Mouse (Mus musculus): Measurements from ENCODE around the gene Spaca7. TPM values are rescaled to one million over a fixed set of nuclear protein-coding genes. Genes with fewer than 3 reads are reported as not detected.

The Spaca7 gene
- polyA plus RNA-seq (2012): not detected in 2 replicates

DNA sequence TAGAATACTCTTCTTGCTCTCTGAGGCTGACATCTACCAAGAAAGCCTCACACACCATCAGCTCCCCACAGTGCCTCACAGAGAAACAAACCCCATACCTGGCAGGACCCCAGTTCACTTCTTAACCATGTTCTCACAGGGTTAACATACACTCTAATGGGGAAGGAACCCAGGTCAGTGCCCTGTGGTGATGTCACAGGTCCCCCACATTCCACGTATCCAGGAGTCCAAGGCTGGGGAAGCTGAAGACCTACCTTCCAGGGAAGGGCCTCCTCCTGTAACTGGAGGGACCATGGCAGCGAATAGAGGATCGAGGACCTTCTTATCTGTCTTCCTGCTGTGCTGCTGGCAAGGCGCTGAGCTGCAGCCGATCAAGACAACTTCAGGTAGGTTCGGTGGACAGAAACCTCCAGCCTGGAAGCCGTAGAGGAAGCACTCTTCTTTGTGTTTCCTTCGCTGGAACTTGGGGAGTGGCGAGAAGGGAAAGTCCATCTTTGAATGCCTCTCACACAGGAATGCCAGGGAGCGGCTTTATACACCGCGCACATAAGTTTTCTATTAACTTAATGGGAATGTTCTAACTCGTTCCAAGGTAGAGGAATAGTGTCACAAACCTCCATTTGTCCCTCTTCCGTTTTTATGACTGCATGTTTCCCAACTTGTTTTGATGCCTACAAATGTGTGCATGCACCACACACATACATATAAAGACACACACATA, at the start of gene Spaca7:
Gene Spaca7, plus strand, starts transcription at position 216 of the 721 bp plus-strand sequence.
- TF ChIP-seq GATA1 (IDR thresholded peaks at IDR 0.05; ENCODE audit: low read length): no peak

DNA sequence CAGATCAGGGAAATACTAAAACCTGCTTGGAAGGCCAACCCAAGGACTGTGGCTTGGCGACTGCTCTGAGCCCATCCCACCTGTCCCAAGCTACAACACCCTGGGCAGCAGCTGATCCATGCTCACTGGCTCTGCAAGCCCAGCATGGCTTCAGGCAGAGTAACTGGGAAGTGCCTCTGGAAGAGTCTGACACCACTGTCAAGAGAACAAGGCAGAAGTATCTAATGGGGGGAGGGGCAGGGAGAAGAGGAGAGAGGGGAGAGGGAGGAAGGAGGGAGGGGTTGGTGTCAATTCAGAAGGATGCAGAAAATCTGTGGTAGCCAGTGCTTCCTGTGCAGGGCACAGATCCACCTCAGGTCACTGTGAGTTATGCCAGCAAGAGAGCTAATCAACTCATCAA, 48.5 kb upstream of the Spaca7 start:
- TF ChIP-seq GATA1 (IDR thresholded peaks at IDR 0.05; ENCODE audit: low read length): no peak

DNA sequence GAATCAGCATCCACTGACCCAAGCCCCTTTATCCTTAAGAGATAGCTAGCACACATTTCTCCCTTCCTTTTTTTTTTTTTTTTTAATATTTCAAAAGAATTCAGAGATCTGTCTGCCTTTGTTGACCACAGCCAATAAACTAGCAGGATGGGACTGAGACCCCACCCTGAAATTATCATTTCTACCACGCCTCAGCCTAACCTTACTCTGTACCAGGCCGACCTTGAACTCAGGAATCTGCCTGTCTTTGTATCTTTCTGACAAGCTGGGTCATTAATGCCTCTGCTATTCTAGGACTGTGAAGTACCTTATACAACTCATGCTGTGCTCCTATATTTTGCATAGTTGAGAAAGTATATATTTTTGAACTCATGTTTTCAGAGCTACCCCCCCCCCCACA, 44.2 kb upstream of the Spaca7 start:
- TF ChIP-seq GATA1 (IDR thresholded peaks at IDR 0.05; ENCODE audit: low read length): no peak

DNA sequence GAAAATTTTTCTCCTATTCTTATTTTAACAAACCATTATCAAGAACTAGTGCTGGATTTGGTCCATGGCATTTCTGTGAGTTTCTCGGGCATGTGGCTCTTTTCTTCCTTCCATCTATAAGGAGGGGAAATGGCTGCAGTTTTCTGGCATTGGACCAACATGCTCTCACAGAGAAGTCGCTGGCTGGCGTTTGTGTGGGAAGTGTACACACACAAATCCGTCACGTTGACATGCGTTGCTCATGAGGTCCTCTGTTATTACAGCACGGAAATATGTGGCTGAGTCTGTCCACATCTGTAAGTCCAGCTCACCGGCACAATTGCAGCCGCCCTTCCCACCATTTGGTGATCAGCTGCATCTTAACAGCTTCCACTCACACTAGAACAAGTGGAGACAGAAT, 37.2 kb upstream of the Spaca7 start:
- TF ChIP-seq GATA1 (IDR thresholded peaks at IDR 0.05; ENCODE audit: low read length): no peak

DNA sequence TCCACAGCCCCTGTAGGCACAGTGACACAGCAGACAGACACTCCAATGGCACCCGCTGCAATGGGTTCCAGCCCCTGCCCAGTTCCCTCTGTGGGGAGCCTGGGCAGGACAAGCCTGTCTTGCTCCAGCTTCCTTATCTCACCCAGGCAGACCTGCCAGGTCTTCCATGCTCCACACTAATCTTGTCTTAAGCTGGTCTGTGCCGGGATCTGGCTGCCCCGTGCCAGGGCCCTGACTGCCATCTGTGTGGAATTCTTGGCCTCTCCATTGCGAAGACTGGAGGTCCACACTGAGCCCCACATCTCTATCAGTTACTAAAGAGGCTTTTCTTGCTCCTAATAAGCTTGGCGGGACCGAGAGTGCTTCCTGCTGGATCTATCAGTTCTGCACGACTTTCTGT, 36.5 kb upstream of the Spaca7 start:
- no peak for TF ChIP-seq GATA1 (IDR thresholded peaks at IDR 0.05; ENCODE audit: low read length)

DNA sequence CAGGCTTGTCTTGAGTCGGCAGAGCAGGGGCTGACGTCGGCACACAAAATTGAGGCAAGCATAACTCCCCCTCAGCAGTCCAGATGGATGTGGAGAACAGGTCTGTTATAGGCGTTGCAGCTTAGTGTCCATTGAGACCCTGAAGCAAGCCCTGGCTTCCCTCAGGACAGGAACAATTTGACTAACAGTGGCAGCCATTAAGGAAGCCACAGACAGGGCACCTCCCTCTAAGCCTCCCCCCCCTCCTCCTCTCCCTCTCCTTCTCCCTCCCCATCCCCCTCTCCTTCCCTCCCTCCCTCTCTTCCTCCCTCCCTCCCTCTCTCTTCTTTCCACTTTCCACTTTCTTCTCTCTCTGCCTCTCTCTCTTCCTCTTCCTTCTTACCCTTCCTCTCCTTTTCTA, 27.6 kb upstream of the Spaca7 start:
- no peak for TF ChIP-seq GATA1 (IDR thresholded peaks at IDR 0.05; ENCODE audit: low read length)

DNA sequence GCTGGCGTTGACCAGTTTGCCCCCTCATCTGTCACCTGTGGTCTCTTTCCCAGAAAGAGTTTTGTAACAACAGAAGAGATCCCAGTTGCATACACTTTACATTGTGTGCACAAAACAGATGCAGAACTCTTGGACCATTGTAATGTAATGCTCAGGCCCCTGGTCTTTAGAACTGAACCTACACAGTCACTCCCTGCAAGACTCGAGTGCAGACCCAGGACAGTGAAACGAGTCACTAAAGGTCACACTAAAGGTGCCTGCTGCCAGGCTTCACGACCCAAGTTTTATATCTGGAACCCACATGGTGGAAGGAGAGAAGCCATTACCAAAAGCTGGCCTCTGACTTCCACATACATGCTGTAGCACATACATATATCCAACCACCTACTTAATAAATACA, 27.2 kb upstream of the Spaca7 start:
- no peak for TF ChIP-seq GATA1 (IDR thresholded peaks at IDR 0.05; ENCODE audit: low read length)

DNA sequence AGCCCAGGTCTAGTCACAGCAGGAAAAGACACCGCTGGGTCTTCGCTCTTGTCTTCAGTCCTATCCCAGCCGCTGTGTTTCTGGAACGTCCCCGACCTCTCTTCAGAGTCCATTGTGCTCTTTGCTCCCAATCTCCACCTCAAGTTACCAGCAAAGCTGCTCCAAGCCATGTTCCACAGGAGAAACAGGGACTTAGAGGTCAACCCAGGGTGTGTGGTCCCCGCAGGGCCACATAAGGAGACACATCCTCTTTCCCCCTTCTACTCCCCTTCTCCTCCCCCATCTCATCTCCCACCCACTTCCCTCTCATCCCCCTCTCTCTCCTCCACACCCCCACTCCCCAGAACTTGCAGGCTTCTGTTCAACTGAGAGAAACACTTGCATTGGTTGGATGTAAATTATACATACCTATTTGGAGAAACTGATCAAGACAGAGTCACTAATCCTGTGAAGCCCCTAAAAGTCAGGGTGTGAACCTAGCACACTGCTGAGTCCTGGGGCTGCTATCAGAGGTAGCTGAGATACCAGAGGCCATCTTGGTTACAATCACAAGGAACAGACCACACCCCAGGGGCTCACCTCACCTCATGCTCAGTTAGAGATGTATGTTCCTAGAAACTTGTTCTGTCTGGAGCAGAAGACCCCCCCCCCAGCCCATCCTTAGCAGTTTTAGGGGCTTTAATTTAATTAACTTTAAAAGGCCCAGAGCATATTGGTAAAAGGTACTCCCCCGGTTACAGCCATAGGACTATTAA, 25.2 kb upstream of the Spaca7 start:
- TF ChIP-seq GATA1 (IDR thresholded peaks at IDR 0.05; ENCODE audit: low read length): no peak

DNA sequence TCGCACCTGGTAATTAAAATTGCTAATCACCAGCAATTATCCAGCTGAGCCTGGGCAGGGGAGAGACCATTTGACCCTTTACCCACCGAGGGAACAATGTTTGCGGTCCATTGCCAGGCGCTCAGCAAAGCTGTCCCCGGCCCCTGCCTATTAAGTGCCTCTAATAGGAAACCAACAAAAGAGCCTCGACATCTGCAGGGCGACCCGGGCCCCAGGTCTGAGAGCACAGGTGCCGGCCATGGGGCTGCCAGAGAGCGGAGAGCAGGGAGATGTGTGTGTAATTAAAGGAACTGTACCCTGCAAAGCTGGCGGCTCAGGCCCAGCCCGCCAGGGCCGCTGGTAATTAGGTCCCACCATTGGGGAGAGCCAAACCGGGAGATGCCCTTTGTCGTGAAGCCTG, 24.6 kb upstream of the Spaca7 start:
- TF ChIP-seq GATA1 (IDR thresholded peaks at IDR 0.05; ENCODE audit: low read length): no peak

DNA sequence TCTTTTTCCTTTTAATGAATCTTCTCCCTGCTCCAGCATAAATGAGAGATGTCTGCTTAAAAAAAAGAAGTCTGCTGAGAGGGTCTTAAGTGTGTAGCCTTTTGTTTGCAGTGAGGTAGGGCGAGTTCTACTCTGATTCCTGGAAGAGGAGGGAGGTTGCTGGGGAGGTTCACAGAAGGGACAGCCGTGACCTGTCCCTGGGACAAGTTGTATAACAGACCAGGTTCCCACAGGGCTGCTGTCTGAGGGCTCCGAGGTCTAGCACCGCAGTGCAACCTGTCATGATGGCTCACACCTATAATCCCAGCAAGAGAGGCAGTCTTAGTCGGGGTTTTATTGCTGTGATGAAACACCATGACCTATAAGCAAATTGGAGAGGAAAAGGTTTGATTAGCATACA, 24.1 kb upstream of the Spaca7 start:
- TF ChIP-seq GATA1 (IDR thresholded peaks at IDR 0.05; ENCODE audit: low read length): no peak

DNA sequence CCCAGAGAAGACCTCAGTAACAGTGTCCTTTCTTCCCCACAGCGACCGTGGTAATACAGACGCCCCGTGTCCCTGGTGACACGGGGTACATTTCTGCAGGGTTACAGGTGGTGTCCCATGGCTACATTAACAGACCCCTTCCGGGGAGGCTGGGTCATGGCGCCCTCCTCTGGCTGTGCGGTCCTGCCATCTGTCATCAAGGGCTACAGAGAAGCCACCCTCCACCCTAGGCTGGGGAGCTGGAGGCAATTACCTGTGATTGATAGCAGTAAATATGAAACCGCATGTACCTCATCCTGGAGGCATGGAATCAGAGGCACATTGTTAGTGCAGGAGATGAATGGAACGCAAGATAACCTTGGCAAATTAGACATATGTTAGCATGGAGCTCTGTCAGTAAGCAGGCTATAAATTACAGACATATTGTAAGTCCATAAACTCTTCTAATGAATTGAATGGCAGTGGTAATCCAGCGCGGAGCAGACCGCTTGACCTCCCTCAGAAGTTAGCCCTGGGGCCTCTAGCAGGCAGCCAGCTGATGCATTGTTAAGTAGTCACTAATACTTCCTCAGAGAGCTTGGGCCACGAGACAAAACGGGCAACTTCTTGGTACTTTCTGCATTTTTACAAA, 17.2 kb upstream of the Spaca7 start:
- no peak for TF ChIP-seq GATA1 (IDR thresholded peaks at IDR 0.05; ENCODE audit: low read length)

DNA sequence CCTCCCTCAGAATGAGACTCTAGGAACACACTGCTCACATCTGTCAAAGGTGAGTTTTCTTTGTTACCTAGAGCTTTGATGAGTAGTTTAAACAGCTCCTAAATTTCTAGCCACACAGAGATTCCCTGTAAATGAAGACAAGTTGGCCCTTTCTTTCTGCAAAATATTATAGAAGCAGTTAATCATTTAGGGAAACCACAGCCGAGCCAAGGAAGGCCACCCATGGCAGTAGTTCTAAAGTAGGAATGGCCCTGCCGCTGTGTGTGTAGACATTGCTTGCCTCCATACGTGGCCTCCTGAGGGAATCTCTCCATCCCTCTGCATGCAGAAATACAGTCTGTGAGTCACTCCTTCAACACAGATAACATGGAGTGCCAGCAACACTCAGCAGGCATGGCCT, 14.0 kb upstream of the Spaca7 start:
- no peak for TF ChIP-seq GATA1 (IDR thresholded peaks at IDR 0.05; ENCODE audit: low read length)

DNA sequence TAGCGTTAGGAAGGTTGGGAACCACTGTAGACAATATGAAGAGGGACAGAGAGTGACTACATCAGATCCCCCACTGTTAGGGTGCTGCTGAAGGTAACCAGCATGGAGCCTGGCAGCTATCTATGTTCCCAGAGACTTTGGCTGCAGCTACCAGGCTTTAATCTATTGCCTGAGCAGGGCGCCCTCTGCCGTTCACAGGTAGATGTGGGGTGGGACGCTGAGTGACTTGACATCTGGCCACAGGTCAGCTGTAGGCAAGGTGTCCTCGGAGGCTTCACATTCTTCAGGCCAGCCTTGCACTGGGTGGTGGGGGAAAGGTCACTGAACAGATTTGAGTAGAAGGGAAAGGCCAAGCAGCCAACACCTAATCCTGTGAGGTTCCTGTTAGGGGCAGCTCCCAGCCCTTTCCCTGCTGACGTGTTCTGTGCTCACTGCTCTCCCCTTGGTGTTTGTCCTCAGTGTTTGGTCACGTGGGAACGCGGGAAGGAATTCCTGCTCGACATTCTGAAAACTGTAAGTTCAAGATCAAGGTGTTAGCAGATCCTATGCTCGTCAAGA, 11.3 kb upstream of the Spaca7 start:
- TF ChIP-seq GATA1 (IDR thresholded peaks at IDR 0.05; ENCODE audit: low read length): no peak

DNA sequence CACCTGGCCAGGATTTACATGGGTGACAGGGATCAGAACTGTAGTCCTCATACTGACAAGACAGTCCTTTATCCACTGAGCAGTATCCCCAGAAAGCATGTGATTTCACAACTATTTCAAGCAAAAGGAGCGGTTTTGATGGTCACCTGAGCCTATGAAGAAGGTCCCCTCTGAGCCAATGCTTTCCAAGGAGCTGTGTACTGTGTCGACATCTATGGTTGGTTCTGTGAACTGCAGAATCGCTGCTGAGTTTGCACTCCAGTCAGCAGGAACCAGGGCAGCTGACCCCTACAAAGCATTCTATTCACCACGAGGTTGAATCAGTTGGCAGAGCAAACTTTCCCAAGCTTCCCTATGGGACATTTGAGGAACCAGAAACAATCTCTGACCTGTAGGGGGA, 8.5 kb upstream of the Spaca7 start:
- no peak for TF ChIP-seq GATA1 (IDR thresholded peaks at IDR 0.05; ENCODE audit: low read length)

DNA sequence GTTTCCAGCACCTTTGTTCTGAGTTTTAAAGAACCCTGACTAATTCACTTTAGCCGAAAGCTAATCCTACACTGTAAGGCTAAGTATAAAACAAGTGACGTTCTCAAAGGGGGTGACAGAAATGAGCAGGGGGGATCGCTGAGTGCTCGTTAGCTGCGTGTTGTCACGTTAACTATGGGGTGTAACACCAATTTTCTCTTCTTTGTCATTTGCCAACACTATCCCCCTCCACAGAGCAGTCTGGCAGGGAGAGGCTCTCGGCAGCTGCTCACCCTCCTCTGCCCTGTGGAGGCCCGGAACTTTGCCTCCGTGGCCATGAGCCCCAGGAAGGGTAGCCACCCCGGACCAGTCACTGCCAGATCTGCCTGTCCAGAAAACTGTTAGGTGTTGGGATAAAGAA, 7.3 kb upstream of the Spaca7 start:
- TF ChIP-seq GATA1 (IDR thresholded peaks at IDR 0.05; ENCODE audit: low read length): no peak

DNA sequence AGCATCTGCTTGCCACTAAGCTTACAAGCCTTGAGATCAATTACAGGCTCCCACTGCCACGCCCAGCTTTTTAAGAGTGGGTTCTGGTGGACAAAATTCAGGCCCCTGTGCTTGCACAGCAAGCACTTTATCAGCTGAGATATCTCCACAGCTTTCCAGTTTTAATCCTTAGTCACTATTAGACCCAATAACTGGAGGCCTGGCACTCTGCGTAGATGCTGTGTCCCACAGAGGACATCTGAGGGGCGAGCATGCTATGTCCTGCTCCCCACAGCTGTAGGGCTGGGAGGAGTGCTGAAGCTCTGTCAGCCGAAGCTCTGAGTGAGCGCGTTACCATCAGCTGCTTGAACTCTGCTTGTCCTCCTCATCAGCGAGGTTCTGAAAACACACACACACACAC, 6.3 kb upstream of the Spaca7 start:
- no peak for TF ChIP-seq GATA1 (IDR thresholded peaks at IDR 0.05; ENCODE audit: low read length)

Measured in G1E-ER4 (cell line).